ENCODE assay signal across 27 mouse cellular contexts in genomic region chr13:113118977-113119376, GRCm38 (mm10). TPM values are rescaled to one million over a fixed set of nuclear protein-coding genes. Genes with fewer than 3 reads are reported as not detected.
DNase-seq lines count a peak whose midpoint lies in the region; ATAC-seq and TF ChIP-seq lines count a peak whose summit lies in the region.
"Had no signal": no experiment of that assay in that cellular context is flagged by ENCODE, and none has a peak within 500 bp of the region (broad histone marks: within the 10 kb centered on the region; RNA-seq: fewer than 3 reads in every experiment).

No protein-coding gene starts in this region.

- H3K27ac ChIP-seq in hindbrain, embryonic 14.5 days, result no peak overlapping the region
- H3K27ac ChIP-seq in hindbrain, embryonic 13.5 days, result no peak overlapping the region
- no peak overlapping the region for H3K27ac ChIP-seq in midbrain, postnatal 0 days (ENCODE audit: low read depth, low read length)
- no peak overlapping the region for H3K27ac ChIP-seq in midbrain, embryonic 10.5 days (replicated peaks)
- H3K27ac ChIP-seq in stomach, postnatal 0 days (replicated peaks), result no peak overlapping the region
- H3K27ac ChIP-seq: embryonic facial prominence, embryonic 13.5 days; limb, embryonic 13.5 days; liver, embryonic 14.5 days; neural tube, embryonic 15.5 days had no signal

- H3K4me1 ChIP-seq in hindbrain, embryonic 14.5 days (replicated peaks; ENCODE audit: control insufficient read depth, insufficient read depth, low read length), result no peaks in the 10 kb centered on the region
- H3K4me1 ChIP-seq in hindbrain, embryonic 13.5 days (replicated peaks), result no peaks in the 10 kb centered on the region
- H3K4me1 ChIP-seq in midbrain, postnatal 0 days (ENCODE audit: insufficient read depth, low read length), result no peaks in the 10 kb centered on the region
- no peaks in the 10 kb centered on the region for H3K4me1 ChIP-seq in midbrain, embryonic 10.5 days
- H3K4me1 ChIP-seq in stomach, postnatal 0 days (replicated peaks; ENCODE audit: control insufficient read depth, insufficient read depth), result no peaks in the 10 kb centered on the region
- H3K4me1 ChIP-seq: limb, embryonic 13.5 days; neural tube, embryonic 15.5 days had no signal

- TF ChIP-seq EP300 in stomach, postnatal 0 days (optimal IDR thresholded peaks at IDR 0.05), result no peak

- DNase-seq in adrenal gland, adult (ENCODE audit: inconsistent age in 2 of 2, low spot score in 1 of 2), result peak; percentile 8 to 33
- DNase-seq in adrenal gland, adult 8-10 months, result no peak
- DNase-seq in hindbrain, embryonic 14.5 days (ENCODE audit: low spot score), result peak; percentile 36
- DNase-seq in midbrain, postnatal 0 days (ENCODE audit: low spot score), result peak; percentile 33
- no peak for DNase-seq in midbrain, embryonic 10.5 days (ENCODE audit: low spot score)
- peak; percentile 23 for DNase-seq in stomach, postnatal 0 days (ENCODE audit: low spot score)
- DNase-seq: cerebellum, adult 9-11 months; forebrain, postnatal 0 days; heart, postnatal 10 days; midbrain, embryonic 14.5 days; right cerebral cortex, postnatal 14 days; spleen, adult 18-20 months; thymus, adult 18-20 months had no signal

- H3K4me3 ChIP-seq in hindbrain, embryonic 14.5 days (replicated peaks; ENCODE audit: low read length), result no peak overlapping the region
- no peak overlapping the region for H3K4me3 ChIP-seq in hindbrain, embryonic 13.5 days
- no peak overlapping the region for H3K4me3 ChIP-seq in midbrain, postnatal 0 days (ENCODE audit: low read depth, low read length)
- H3K4me3 ChIP-seq in midbrain, embryonic 10.5 days, result no peak overlapping the region
- no peak overlapping the region for H3K4me3 ChIP-seq in stomach, postnatal 0 days (ENCODE audit: low read depth, low read length)
- H3K4me3 ChIP-seq: embryonic facial prominence, embryonic 13.5 days; limb, embryonic 13.5 days; myocyte; neural tube, embryonic 15.5 days had no signal

- WGBS in hindbrain, embryonic 14.5 days, result 70% methylated on average over 4 of the region's 4 CpGs
- WGBS in hindbrain, embryonic 13.5 days, result 58% methylated on average over 4 of the region's 4 CpGs
- WGBS in midbrain, postnatal 0 days, result 58% methylated on average over 4 of the region's 4 CpGs
- 93% methylated on average over 4 of the region's 4 CpGs for WGBS in midbrain, embryonic 10.5 days
- WGBS in stomach, postnatal 0 days, result 34% methylated on average over 4 of the region's 4 CpGs

- no peak for TF ChIP-seq CTCF in midbrain, postnatal 0 days (IDR thresholded peaks at IDR 0.05)
- no peak for TF ChIP-seq CTCF in stomach, postnatal 0 days (IDR thresholded peaks at IDR 0.05; ENCODE audit: low read depth)

- no peak overlapping the region for H3K4me2 ChIP-seq in hindbrain, embryonic 14.5 days (replicated peaks)
- no peak overlapping the region for H3K4me2 ChIP-seq in hindbrain, embryonic 13.5 days
- no peak overlapping the region for H3K4me2 ChIP-seq in midbrain, postnatal 0 days (ENCODE audit: low read depth, low read length, poor library complexity, severe bottlenecking)
- no peak overlapping the region for H3K4me2 ChIP-seq in stomach, postnatal 0 days (replicated peaks; ENCODE audit: low read depth)
- H3K4me2 ChIP-seq: embryonic facial prominence, embryonic 13.5 days; heart, embryonic 11.5 days; limb, embryonic 13.5 days; neural tube, embryonic 15.5 days had no signal

- no peaks in the 10 kb centered on the region for H3K9me3 ChIP-seq in hindbrain, embryonic 14.5 days (ENCODE audit: control insufficient read depth, low read length)
- no peaks in the 10 kb centered on the region for H3K9me3 ChIP-seq in hindbrain, embryonic 13.5 days
- no peaks in the 10 kb centered on the region for H3K9me3 ChIP-seq in midbrain, postnatal 0 days (ENCODE audit: low read length)
- H3K9me3 ChIP-seq in midbrain, embryonic 10.5 days (replicated peaks), result no peaks in the 10 kb centered on the region
- no peaks in the 10 kb centered on the region for H3K9me3 ChIP-seq in stomach, postnatal 0 days (ENCODE audit: control insufficient read depth, low read length)
- H3K9me3 ChIP-seq: embryonic facial prominence, embryonic 13.5 days; G1E; limb, embryonic 13.5 days; neural tube, embryonic 15.5 days had no signal

- peak; percentile 51; the same call in 1 of the 2 replicates for ATAC-seq in hindbrain, embryonic 14.5 days (ENCODE audit: low FRiP score)
- ATAC-seq in hindbrain, embryonic 13.5 days (ENCODE audit: low FRiP score), result no peak
- ATAC-seq in midbrain, postnatal 0 days (ENCODE audit: low FRiP score), result no peak
- ATAC-seq in stomach, postnatal 0 days (ENCODE audit: low FRiP score, low TSS enrichment), result no peak
- no peak for ATAC-seq in inflammation-experienced regulatory T-cells, adult 6 months
- ATAC-seq: forebrain, postnatal 0 days; intestine, postnatal 0 days had no signal

- H3K9ac ChIP-seq in hindbrain, embryonic 14.5 days, result no peak overlapping the region
- no peak overlapping the region for H3K9ac ChIP-seq in hindbrain, embryonic 13.5 days
- H3K9ac ChIP-seq in midbrain, postnatal 0 days (replicated peaks; ENCODE audit: low read length, poor library complexity, severe bottlenecking), result no peak overlapping the region
- no peak overlapping the region for H3K9ac ChIP-seq in stomach, postnatal 0 days (ENCODE audit: low read length)
- H3K9ac ChIP-seq: embryonic facial prominence, embryonic 13.5 days; forebrain, postnatal 0 days; limb, embryonic 13.5 days; liver, embryonic 14.5 days; neural tube, embryonic 15.5 days had no signal

- no peaks in the 10 kb centered on the region for H3K36me3 ChIP-seq in hindbrain, embryonic 14.5 days (replicated peaks; ENCODE audit: control insufficient read depth, insufficient read depth)
- H3K36me3 ChIP-seq in hindbrain, embryonic 13.5 days, result no peaks in the 10 kb centered on the region
- no peaks in the 10 kb centered on the region for H3K36me3 ChIP-seq in midbrain, postnatal 0 days (ENCODE audit: insufficient read depth, low read length)
- no peaks in the 10 kb centered on the region for H3K36me3 ChIP-seq in midbrain, embryonic 10.5 days
- H3K36me3 ChIP-seq in stomach, postnatal 0 days (ENCODE audit: control insufficient read depth, insufficient read depth, low read length), result no peaks in the 10 kb centered on the region
- H3K36me3 ChIP-seq: embryonic facial prominence, embryonic 13.5 days; G1E; limb, embryonic 13.5 days; neural tube, embryonic 15.5 days had no signal

- no peaks in the 10 kb centered on the region for H3K27me3 ChIP-seq in hindbrain, embryonic 14.5 days (ENCODE audit: control insufficient read depth, insufficient read depth, low read length)
- no peaks in the 10 kb centered on the region for H3K27me3 ChIP-seq in hindbrain, embryonic 13.5 days
- no peaks in the 10 kb centered on the region for H3K27me3 ChIP-seq in midbrain, postnatal 0 days (ENCODE audit: insufficient read depth, low read length)
- H3K27me3 ChIP-seq in midbrain, embryonic 10.5 days (ENCODE audit: low read depth, poor library complexity, severe bottlenecking), result no peaks in the 10 kb centered on the region
- H3K27me3 ChIP-seq in stomach, postnatal 0 days (ENCODE audit: control insufficient read depth, insufficient read depth, low read length), result no peaks in the 10 kb centered on the region
- H3K27me3 ChIP-seq: embryonic facial prominence, embryonic 13.5 days; limb, embryonic 13.5 days; neural tube, embryonic 15.5 days had no signal

RNA-seq across cellular contexts. Expression of gene Gzma, which starts 18.2 kb away (rescaled TPM):
- 1 to 10 TPM in 1 of 4 experiments, under 1 TPM in 2, not detected in 1; 0.46 to 1.5 (median 0.77) TPM for total RNA-seq in adrenal gland, adult 8-10 months (2022)
- not detected in 2 replicates for polyA plus RNA-seq in hindbrain, embryonic 14.5 days (2014; fragmentation: Nextera tagmentation; extraction: Ambion mirVana)
- polyA plus RNA-seq in hindbrain, embryonic 13.5 days (2015; fragmentation: Nextera tagmentation; extraction: Ambion mirVana), result not detected in 2 replicates
- total RNA-seq in midbrain, postnatal 0 days (2014; rRNA removed), result not detected in 2 replicates
- polyA plus RNA-seq in midbrain, postnatal 0 days (2015; fragmentation: Nextera tagmentation; extraction: Ambion mirVana), result not detected in 2 replicates
- polyA plus RNA-seq in midbrain, embryonic 10.5 days (2016; fragmentation: Nextera tagmentation; extraction: Ambion mirVana), result not detected in 2 replicates
- polyA plus RNA-seq in stomach, postnatal 0 days (2015; fragmentation: Nextera tagmentation; extraction: Ambion mirVana), result 0.33 and 0.71 TPM in 2 replicates
- 10 to 100 TPM in 1 of 3 experiments, under 1 TPM in 1, not detected in 1; 0.98 to 40.3 TPM for polyA plus RNA-seq in inflammation-experienced regulatory T-cells, adult 6 months (2017; shearing (Covaris generic))
- total RNA-seq: G1E; gastrocnemius, postnatal 4 days; layer of hippocampus, postnatal 14 days had no signal
- polyA plus RNA-seq: embryonic facial prominence, embryonic 13.5 days; G1E; heart, embryonic 11.5 days; hindbrain, embryonic 11.5 days; limb, embryonic 13.5 days; midbrain, embryonic 14.5 days; myocyte; neural tube, embryonic 15.5 days; stomach, embryonic 14.5 days had no signal

Comparison
In these comparisons a context has a peak if more than half of its experiments do, and no peak if none do; other contexts are left out.
1. DNase-seq: peak in adrenal gland, adult (2 of 2), hindbrain, embryonic 14.5 days (single experiment), midbrain, postnatal 0 days (single experiment) and stomach, postnatal 0 days (single experiment); none in adrenal gland, adult 8-10 months (single experiment) and midbrain, embryonic 10.5 days (single experiment).